Mouse (Mus musculus): ENCODE measurements around the gene Taf3. TPM values are rescaled to one million over a fixed set of nuclear protein-coding genes. Genes with fewer than 3 reads are reported as not detected.

Gene Taf3
- 4.2 and 6.0 TPM in 2 replicates for total RNA-seq (2012; rRNA removed)
- 2.1 and 3.1 TPM in 2 replicates for total RNA-seq (2014; rRNA removed)
- polyA plus RNA-seq (2012; ENCODE audit: insufficient read length, low read depth): 13.4 and 14.8 TPM in 2 replicates

- H3K27ac ChIP-seq (ENCODE audit: insufficient read depth, low read depth): no peak within 1 kb of the TSS
- dilution Hi-C loops (cut with MboI; ENCODE audit: extremely low pct_ligation_motif_present, extremely low pct_unique_long_range_greater_than_20kb, low sequenced_read_pairs) (no loop called here), in situ Hi-C loops (cut with MboI; ENCODE audit: low pct_ligation_motif_present, low pct_unique_long_range_greater_than_20kb, low sequenced_read_pairs) (no loop called here)
- no peaks in the 10 kb centered on the region for H3K9me3 ChIP-seq (replicated peaks; ENCODE audit: low read length)
- no peaks in the 10 kb centered on the region for H3K27me3 ChIP-seq (replicated peaks)
- H3K4me3 ChIP-seq (replicated peaks in 1 of 3; ENCODE audit: low read depth in 2 of 3, low read length in 2 of 3, poor library complexity in 1 of 3): peak within 1 kb of the TSS; percentile 84 to 98 (median 86)
- peak within 1 kb of the TSS; percentile 61 for H3K9ac ChIP-seq (ENCODE audit: insufficient read depth, low read depth)
- DNase-seq (ENCODE audit: extremely low read depth): peak; percentile 93
- TF ChIP-seq MYC (IDR thresholded peaks at IDR 0.05; ENCODE audit: low read depth, low read length) (no peak), MEF2A (IDR thresholded peaks at IDR 0.05; ENCODE audit: borderline replicate concordance, low read depth, low read length) (peak; percentile 67; the same call in 1 of the 2 replicates), MXI1 (IDR thresholded peaks at IDR 0.05; ENCODE audit: low read depth, low read length) (peak; percentile 90), NELFE (IDR thresholded peaks at IDR 0.05; ENCODE audit: low read depth, low read length) (peak; percentile 80), ETS1 (conservative IDR thresholded peaks at IDR 0.05; ENCODE audit: low read depth, low read length) (no peak), EP300 (IDR thresholded peaks at IDR 0.05; ENCODE audit: low read length) (no peak), MAX (IDR thresholded peaks at IDR 0.05; ENCODE audit: low read length) (peak; percentile 15; the same call in 1 of the 2 replicates), ZNF384 (IDR thresholded peaks at IDR 0.05; ENCODE audit: low read depth, low read length) (no peak), CHD1 (IDR thresholded peaks at IDR 0.05; ENCODE audit: low read depth, low read length) (no peak), RAD21 (IDR thresholded peaks at IDR 0.05; ENCODE audit: low read depth, low read length) (no peak), ZMIZ1 (IDR thresholded peaks at IDR 0.05; ENCODE audit: low read depth, low read length) (peak; percentile 75), MAFK (IDR thresholded peaks at IDR 0.05; ENCODE audit: insufficient replicate concordance, low read length) (no peak), SMC3 (IDR thresholded peaks at IDR 0.05; ENCODE audit: low read depth, low read length) (no peak), ZKSCAN1 (IDR thresholded peaks at IDR 0.05; ENCODE audit: borderline replicate concordance, low read depth, low read length) (no peak), RCOR1 (conservative IDR thresholded peaks at IDR 0.05; ENCODE audit: low read depth, low read length) (no peak), POLR2A (IDR thresholded peaks at IDR 0.05; ENCODE audit: low read depth, low read length) (peak; percentile 85), ELF1 (IDR thresholded peaks at IDR 0.05; ENCODE audit: low read depth, low read length) (peak; percentile 89), POLR2AphosphoS2 (IDR thresholded peaks at IDR 0.05; ENCODE audit: low read depth, low read length) (peak; percentile 46; the same call in 1 of the 2 replicates), USF1 (IDR thresholded peaks at IDR 0.05; ENCODE audit: low read depth, low read length) (no peak), ZC3H11A (IDR thresholded peaks at IDR 0.05; ENCODE audit: low read depth, low read length) (no peak), UBTF (IDR thresholded peaks at IDR 0.05; ENCODE audit: low read depth, low read length) (0 out of 2 replicates have a peak, but pooled peaks have one; percentile 36), E2F4 (IDR thresholded peaks at IDR 0.05; ENCODE audit: insufficient replicate concordance, low read depth, low read length) (no peak), TCF12 (IDR thresholded peaks at IDR 0.05; ENCODE audit: low read depth, low read length) (peak; percentile 97), CHD2 (IDR thresholded peaks at IDR 0.05; ENCODE audit: low read length) (no peak), BHLHE40 (IDR thresholded peaks at IDR 0.05; ENCODE audit: low read depth, low read length) (peak; percentile 18; the same call in 1 of the 2 replicates), GABPA (IDR thresholded peaks at IDR 0.05; ENCODE audit: insufficient replicate concordance, low read depth, low read length) (peak; percentile 29; the same call in 1 of the 2 replicates), MAZ (IDR thresholded peaks at IDR 0.05; ENCODE audit: low read depth, low read length) (0 out of 2 replicates have a peak, but pooled peaks have one; percentile 39), NRF1 (IDR thresholded peaks at IDR 0.05; ENCODE audit: low read depth, low read length) (peak; percentile 71), USF2 (conservative IDR thresholded peaks at IDR 0.05; ENCODE audit: low read depth, low read length) (no peak), PAX5 (IDR thresholded peaks at IDR 0.05; ENCODE audit: low read length) (no peak), CTCF (conservative IDR thresholded peaks at IDR 0.05 in 1 of 2, IDR thresholded peaks at IDR 0.05 in 1 of 2; ENCODE audit: low read depth in 2 of 2, low read length in 2 of 2) (no peak), HCFC1 (IDR thresholded peaks at IDR 0.05; ENCODE audit: low read depth, low read length) (peak; percentile 92), TBP (conservative IDR thresholded peaks at IDR 0.05; ENCODE audit: low read depth, low read length) (0 out of 2 replicates have a peak, but pooled peaks have one; percentile 64), JUN (IDR thresholded peaks at IDR 0.05; ENCODE audit: insufficient read depth, low read depth, low read length) (no peak), SIN3A (IDR thresholded peaks at IDR 0.05; ENCODE audit: low read length) (peak; percentile 98), KAT2A (IDR thresholded peaks at IDR 0.05; ENCODE audit: insufficient replicate concordance, low read length) (peak; percentile 80; the same call in 1 of the 2 replicates), JUND (conservative IDR thresholded peaks at IDR 0.05; ENCODE audit: low read depth, low read length) (no peak), IRF4 (IDR thresholded peaks at IDR 0.05; ENCODE audit: low read depth, low read length) (peak; percentile 66)
- H3K36me3 ChIP-seq (replicated peaks in 1 of 2; ENCODE audit: control insufficient read depth in 1 of 2, insufficient read depth in 1 of 2, low read length in 1 of 2): peaks cover 4 to 20% of the 10 kb centered on the region in 2 experiments
- peaks cover 30% of the 10 kb centered on the region for H3K79me2 ChIP-seq (replicated peaks; ENCODE audit: control insufficient read depth, extremely low read depth, insufficient read depth, poor library complexity, severe bottlenecking)
- peak within 1 kb of the TSS; percentile 97 for H3K4me2 ChIP-seq (ENCODE audit: insufficient read depth, low read depth, poor library complexity, severe bottlenecking)
- H3K4me1 ChIP-seq (ENCODE audit: control insufficient read depth in 1 of 2, insufficient read depth in 2 of 2): peaks cover 0 to 21% of the 10 kb centered on the region in 2 experiments; a peak in 2 of 4 replicates
Measured at GRCm38 (mm10) chr2:10048461-10048860, at the start of gene Taf3. TSS of gene Taf3 (minus strand) at chr2:10048596.
